Mouse (Mus musculus) ES-E14 (cell line): ENCODE measurements around the gene Sidt1.

ENCODE experiments used
- CHD2 ChIP-seq: IDR thresholded peaks from 2 replicates; pipeline ENCODE4 v1.6.1; 2014; ENCODE audit warnings: mild to moderate bottlenecking, low read depth, low read length, inconsistent platforms
- HCFC1 ChIP-seq: IDR thresholded peaks from 2 replicates; pipeline ENCODE4 v1.6.1; 2012; ENCODE audit warnings: low read length, inconsistent platforms, borderline replicate concordance; ENCODE audit not compliant: insufficient read depth
- MAFK ChIP-seq: IDR thresholded peaks from 2 replicates; pipeline ENCODE4 v1.6.1; 2014; ENCODE audit warnings: mild to moderate bottlenecking, low read depth, low read length, inconsistent platforms; ENCODE audit not compliant: insufficient read depth
- ZNF384 ChIP-seq: IDR thresholded peaks from 2 replicates; pipeline ENCODE4 v1.6.1; 2012; ENCODE audit warnings: low read depth, low read length, inconsistent platforms

DNA sequence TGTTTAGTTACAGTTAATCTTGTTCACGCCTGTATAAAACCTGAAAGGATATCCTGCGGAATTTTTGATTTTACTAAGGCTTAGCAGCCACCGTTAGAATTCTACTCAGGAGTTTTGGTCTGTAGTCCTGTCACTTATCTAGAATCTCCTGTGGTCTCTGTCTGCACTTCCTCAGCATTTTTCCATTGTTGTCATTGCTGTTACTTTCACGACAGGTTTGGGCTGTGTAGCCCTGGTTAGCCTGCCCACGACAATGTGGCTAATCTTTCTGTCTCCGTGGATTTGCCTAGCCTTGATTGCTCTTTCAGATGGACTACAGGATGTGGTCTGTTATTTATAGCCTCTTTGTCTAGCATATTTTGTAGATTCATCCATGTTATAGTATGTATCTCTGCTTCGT is 23.3 kb upstream of the Sidt1 start:
- no peak for TF ChIP-seq ZNF384
- no peak for TF ChIP-seq MAFK
- TF ChIP-seq CHD2: no peak
- TF ChIP-seq HCFC1: no peak
